Mouse (Mus musculus) forelimb bud, embryonic 11.5 days (tissue): ENCODE results near the gene Hba-a2.
"Not testable (repeated sequence)": the region's sequence is repeated elsewhere in the genome, so short reads cannot be mapped to it uniquely, and the experiment has no call there.

Experiments used
- DNase-seq: peaks from one replicate; pipeline ENCODE4 v3.0.0-alpha.2; 2012; ENCODE audit warnings: low read depth, low spot score

Gene Hba-a2

DNA sequence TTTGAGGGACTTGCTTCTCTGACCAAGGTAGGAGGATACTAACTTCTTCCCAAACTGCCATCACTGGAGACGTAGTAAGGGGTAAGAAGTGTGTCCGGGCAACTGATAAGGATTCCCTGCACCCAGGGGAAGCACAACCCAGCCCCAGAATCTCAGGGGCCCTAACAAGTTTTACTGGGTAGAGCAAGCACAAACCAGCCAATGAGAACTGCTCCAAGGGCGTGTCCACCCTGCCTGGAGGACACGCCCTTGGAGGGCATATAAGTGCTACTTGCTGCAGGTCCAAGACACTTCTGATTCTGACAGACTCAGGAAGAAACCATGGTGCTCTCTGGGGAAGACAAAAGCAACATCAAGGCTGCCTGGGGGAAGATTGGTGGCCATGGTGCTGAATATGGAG, at the start of gene Hba-a2:
Hba-a2 (plus strand) TSS at position 287 of the 400 bp plus-strand sequence.
- DNase-seq, result not testable (repeated sequence)

GRCm38 (mm10) chr11:32247068-32247467, 49.2 kb upstream of the Hba-a2 start:
- no peak for DNase-seq

DNA sequence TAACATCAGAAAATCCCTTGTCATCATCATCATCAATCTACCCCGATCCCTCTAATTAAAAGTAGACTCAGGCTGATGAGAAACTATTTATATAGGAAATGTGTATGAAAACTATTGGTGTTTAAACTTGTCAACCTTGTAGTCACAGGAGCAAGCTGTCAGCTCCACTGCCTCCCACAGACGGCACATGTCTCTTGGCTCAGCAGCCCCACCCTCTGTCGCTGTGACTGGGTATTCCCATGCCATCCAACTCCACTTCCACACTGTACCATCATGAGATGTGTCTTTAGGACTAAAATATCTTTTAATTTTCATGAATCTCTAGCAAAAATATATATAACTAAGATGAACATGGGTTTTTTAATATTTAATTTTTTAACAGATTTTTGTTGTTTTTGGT, 47.9 kb upstream of the Hba-a2 start:
- no peak for DNase-seq

DNA sequence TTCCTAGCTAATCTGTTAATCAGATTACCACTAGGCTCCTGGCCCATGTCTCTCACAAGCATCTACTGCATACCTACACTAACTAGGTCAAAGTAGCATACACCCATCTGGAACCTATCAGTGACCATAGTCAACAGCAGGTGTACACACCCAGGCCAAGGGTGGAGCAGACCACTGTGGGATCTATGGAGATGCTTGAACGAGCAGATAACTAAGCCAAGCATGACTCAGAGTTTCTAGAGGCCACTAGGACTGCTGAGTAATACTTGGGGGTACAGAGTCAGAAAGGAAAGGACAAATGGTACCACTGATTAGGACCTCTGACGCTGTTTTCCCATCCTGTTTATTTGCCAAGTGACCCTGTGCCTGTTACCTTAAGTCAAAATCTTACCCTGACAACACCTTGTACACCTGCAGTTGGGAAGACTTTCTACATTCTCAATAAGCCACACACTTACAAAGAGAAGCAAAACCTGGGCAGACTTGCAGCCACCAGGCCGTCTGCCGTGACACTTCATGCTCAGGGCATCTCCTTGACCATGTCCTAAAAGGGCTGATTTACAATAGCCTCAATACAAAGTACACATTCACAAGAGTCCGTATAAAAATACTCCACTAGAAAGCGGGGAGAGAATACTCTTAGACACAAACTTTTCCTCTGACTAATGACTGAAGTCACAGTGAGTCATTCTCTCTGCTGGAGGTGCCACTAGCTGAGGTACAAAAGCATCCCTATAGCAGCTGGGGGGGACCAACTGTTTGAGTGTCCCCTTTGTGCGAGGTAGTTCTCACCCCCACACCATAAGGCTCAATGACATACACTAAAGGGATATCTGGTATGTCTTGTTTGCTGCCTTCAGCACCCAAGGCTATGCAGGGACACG, 45.2 kb upstream of the Hba-a2 start:
- no peak for DNase-seq

- DNase-seq, result no peak
Measured at GRCm38 (mm10) chr11:32253121-32253520, 43.2 kb upstream of the Hba-a2 start.

DNA sequence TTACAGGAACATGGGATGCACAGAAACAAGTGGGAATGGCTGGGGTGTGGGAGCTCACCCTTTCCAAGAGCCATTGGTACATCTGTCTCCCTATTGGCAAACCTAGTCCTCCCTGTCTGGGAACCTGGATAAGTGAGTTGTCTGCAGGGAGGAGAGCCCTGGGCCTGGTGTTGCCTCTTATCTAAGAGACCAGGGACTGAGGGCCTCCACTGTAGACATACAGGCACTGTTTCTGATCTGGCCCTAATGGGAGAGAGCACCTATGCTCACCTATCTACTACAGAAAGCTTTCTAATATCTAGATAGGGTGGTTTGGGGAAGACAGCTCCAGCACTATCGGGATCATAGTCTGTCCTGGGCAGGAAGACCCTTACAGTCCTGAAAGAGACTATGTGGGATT, 40.1 kb upstream of the Hba-a2 start:
- no peak for DNase-seq

DNA sequence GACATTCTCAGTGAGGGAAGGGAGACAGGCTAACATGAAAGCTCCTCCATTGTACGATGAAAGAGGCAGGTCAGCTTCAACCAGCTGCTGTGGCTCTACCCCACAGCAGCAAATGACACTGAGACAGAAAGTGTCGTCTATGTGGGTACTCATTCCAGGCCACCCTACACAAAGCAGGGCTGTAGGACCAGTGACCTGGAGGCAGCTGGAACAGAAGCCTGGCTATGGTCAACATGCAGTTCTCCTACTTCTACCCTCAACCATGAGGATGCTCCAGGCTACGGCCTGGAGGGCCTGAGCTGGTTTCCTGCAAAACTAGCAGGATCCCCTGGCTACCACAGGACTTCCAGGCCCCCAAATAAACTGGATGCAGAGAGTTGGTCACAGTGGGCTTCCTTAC, 39.7 kb upstream of the Hba-a2 start:
- DNase-seq, result no peak

GRCm38 (mm10) chr11:32262674-32263415, 33.4 kb upstream of the Hba-a2 start:
- DNase-seq, result no peak

DNA sequence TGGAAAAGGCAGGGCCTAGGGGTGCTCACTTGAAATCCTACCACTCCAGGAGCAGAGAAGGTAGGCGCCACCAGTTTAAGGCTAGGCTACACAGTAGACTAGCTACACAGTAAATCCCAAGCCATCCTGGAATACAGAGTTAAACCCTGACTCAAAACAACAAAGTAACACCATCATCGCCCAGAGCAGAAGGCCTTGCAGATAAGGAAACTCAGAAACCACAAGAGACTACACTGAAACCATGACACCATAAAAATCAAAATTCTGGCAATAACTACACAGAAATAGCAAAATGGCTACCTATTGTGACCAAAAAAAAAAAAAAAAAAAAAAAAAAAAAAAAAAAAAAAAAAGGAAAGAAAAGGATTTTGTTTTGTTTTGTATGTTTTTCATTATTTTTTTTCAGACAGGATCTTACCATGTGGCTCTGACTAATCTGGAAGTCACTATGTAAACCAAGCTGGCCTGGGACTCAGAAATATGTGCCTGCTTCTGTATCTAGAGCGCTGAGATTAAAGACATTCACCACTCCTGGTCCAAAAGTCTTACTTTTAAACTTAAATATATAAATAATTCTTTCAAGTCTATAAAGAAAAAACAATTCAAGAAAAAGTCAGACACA, 31.1 kb upstream of the Hba-a2 start:
- no peak for DNase-seq

GRCm38 (mm10) chr11:32266194-32266593, 30.1 kb upstream of the Hba-a2 start:
- no peak for DNase-seq

GRCm38 (mm10) chr11:32266776-32267175, 29.5 kb upstream of the Hba-a2 start:
- DNase-seq, result no peak

DNA sequence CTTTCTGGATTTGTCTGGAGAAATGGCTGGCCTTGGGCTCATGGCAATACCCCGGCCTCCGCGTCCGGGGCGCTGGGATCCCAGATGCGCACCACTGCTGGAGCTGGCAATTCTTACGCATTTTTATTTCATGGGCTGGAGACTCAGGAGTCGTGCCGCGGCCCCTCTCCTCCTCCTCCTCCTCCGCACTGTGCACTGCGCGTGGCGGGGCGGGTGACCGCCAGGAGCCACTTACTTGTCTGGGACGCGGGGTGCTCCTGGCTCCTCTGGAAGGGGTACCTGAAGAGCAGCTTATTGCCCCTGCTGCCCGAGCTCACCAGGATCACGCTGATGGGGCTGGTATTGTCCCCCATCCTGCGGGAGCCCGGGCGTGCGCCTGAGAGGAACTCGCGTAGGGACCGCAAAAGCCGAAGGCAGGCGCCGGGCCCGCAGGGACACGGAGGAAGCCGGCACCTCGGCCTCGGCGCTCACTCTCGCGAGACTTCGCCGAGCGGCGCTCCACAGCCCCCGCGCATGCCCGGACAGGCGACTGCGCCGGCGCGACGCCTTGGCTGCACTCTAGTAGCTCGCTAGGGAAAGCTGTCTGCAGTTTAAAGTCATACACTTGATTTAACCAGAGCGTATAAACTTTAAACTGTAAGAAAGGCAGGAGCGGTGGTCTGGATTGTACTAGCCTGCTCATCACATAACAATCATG, 29.0 kb upstream of the Hba-a2 start, which contains the start of gene Nprl3:
Nprl3 (minus strand) TSS at position 520 of the 697 bp plus-strand sequence.
- peak; percentile 93 for DNase-seq

DNA sequence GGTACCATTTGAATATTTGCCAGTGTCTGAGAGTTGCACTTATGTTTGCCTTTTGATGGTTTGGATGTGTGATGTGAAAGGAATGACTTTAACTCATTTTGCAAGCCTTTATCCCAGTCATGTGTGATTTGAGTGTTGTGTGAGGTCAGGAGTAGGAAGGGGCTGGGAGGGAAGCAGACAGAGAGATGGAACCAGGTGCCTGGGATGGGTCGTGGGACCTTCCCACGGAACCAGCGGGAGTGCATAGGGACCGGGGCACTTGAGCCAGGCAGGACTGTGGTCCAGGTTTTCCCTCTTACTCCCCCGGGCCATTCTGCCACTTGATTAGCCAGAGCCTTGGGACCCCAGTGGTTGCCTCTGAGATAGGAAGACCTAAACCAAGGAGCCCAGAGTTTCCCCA, 28.3 kb upstream of the Hba-a2 start:
- DNase-seq, result no peak

DNA sequence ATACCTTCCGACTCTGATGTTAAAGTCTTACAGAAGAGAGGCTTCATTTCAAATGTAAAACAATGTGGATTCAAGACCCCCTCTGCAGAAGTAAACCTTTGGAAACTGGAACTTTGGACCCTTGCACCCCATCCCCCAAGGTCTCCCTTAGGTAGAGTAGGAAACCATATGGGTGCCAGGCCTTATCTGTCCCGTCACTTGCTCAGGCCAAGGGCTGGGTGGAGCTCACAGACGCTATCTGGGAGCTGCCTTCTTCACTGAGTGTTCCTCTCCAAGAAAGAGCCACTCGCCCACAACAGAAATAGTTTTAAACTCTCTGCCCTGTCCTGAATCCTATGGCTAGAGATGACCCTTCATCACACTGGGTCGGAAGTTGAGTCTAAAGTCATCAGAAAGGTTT, 27.3 kb upstream of the Hba-a2 start:
- DNase-seq, result no peak

GRCm38 (mm10) chr11:32271178-32271577, 25.1 kb upstream of the Hba-a2 start:
- DNase-seq, result no peak

GRCm38 (mm10) chr11:32276347-32276746, 19.9 kb upstream of the Hba-a2 start, which contains the start of gene Hba-x:
Gene Hba-x (plus strand): TSS chr11:32276400.
- DNase-seq, result no peak

GRCm38 (mm10) chr11:32277736-32278457, 18.4 kb upstream of the Hba-a2 start:
- no peak for DNase-seq

DNA sequence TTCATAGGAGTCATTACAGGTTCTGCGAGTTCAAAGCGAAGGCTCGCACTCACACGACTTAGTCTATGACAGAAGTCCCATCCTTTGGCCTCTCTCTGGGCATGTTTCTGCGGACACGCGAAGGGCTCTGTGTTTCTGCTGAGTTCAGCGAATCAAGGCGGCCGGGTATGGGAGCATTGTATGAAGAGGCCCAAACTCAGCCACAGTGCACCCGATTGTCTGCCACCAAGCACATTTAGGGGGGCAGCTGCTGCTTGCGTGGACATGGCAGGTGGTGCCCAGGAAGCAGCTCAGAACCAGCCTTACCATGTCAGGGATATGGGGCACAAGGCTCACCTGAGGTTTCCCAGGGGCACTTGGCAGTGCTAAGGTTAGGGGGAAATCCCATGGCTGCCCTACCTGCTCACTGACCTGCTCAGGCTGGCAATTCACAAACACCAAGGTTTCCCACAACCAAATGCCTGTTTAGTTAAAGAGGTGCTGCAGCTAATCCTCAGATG, 17.8 kb upstream of the Hba-a2 start:
- DNase-seq, result no peak

DNA sequence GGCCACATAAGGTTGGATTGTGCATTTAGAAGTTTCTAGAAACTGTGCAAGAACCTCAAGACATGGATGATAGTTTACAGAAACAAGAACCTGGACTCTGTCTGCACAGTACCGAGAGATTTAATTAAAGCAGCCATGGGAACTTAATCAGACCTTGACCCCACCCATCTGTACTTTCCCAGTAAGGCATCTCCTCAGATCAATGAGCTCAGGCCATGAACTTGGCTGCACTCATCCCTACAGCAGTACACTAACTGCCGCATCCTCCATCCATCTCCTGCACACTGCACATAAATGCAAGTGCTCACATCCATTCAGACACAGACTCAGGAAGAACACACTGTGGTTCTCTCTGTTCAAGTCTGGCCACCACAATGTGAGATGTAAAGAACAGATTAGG, 15.6 kb upstream of the Hba-a2 start:
- no peak for DNase-seq

GRCm38 (mm10) chr11:32281416-32282144, 14.7 kb upstream of the Hba-a2 start:
- DNase-seq, result no peak
